Mouse (Mus musculus) MEL (cell line): ENCODE data around the gene Armc6. TPM values are rescaled to one million over a fixed set of nuclear protein-coding genes. Genes with fewer than 3 reads are reported as not detected.

Experiments
- DNase-seq: peaks from one replicate; pipeline ENCODE4 v3.0.0; 2011; ENCODE audit warnings: low read depth, low spot score
- H3K27ac ChIP-seq: 2 replicates; pipeline ENCODE4 v1.5.1; 2012; ENCODE audit warnings: low read depth, mild to moderate bottlenecking, control low read depth, low read length, moderate library complexity; ENCODE audit not compliant: control insufficient read depth
- H3K27me3 ChIP-seq, 2 experiments: fragments of 150-350 bp in 1 of 2; sonication (generic) in 1 of 2; 2 replicates each; pipeline ENCODE4 v1.6.1; 2012; ENCODE audit warnings: low read length in 2 of 2, mild to moderate bottlenecking in 2 of 2, improper control_type of control experiment in 1 of 2, moderate library complexity in 1 of 2; ENCODE audit not compliant: insufficient read depth in 2 of 2, control insufficient read depth in 1 of 2
- H3K36me3 ChIP-seq, 2 experiments: 2 replicates each; pipeline ENCODE4 v1.6.1; 2012 to 2014; ENCODE audit warnings: low read length in 2 of 2, improper control_type of control experiment in 1 of 2, inconsistent platforms in 1 of 2, mild to moderate bottlenecking in 1 of 2; ENCODE audit not compliant: insufficient read depth in 2 of 2, control insufficient read depth in 1 of 2
- H3K4me1 ChIP-seq, 2 experiments: fragments of 150-350 bp in 1 of 2; sonication (generic) in 1 of 2; 2 replicates each; pipeline ENCODE4 v1.6.1; 2012; ENCODE audit warnings: low read length in 2 of 2, improper control_type of control experiment in 1 of 2, mild to moderate bottlenecking in 1 of 2; ENCODE audit not compliant: insufficient read depth in 2 of 2, control insufficient read depth in 1 of 2
- H3K4me3 ChIP-seq, 2 experiments: fragments of 150-350 bp in 1 of 2; sonication (generic) in 1 of 2; 2 replicates each; pipeline ENCODE4 v1.5.1; 2012; ENCODE audit warnings: low read depth in 2 of 2, low read length in 2 of 2, mild to moderate bottlenecking in 2 of 2, moderate library complexity in 2 of 2, control low read depth in 1 of 2, improper control_type of control experiment in 1 of 2; ENCODE audit not compliant: control insufficient read depth in 1 of 2, insufficient read depth in 1 of 2
- H3K79me2 ChIP-seq: 2 replicates; pipeline ENCODE4 v1.6.1; 2012; ENCODE audit warnings: mild to moderate bottlenecking, low read length, moderate library complexity; ENCODE audit not compliant: control insufficient read depth, poor library complexity, insufficient read depth
- H3K9ac ChIP-seq: 2 replicates; pipeline ENCODE4 v1.6.1; 2012; ENCODE audit warnings: low read depth, mild to moderate bottlenecking, control low read depth, low read length, moderate library complexity; ENCODE audit not compliant: control insufficient read depth, poor library complexity, severe bottlenecking
- H3K9me3 ChIP-seq: fragments of 150-350 bp; sonication (generic); replicated peaks from 2 replicates; pipeline ENCODE4 v1.6.1; 2012; ENCODE audit warnings: mild to moderate bottlenecking, low read length, improper control_type of control experiment, moderate library complexity; ENCODE audit not compliant: insufficient read depth
- ELF1 ChIP-seq: IDR thresholded peaks from 2 replicates; pipeline ENCODE4 v1.6.1; 2014; ENCODE audit warnings: low read depth, mild to moderate bottlenecking, inconsistent platforms, low read length, improper control_type of control experiment, moderate library complexity
- EP300 ChIP-seq, 2 experiments: IDR thresholded peaks; 2 replicates each; pipeline ENCODE4 v1.6.1; 2011; ENCODE audit warnings: improper control_type of control experiment in 2 of 2, low read length in 2 of 2, low read depth in 1 of 2, mild to moderate bottlenecking in 1 of 2
- ETS1 ChIP-seq: IDR thresholded peaks from 2 replicates; pipeline ENCODE4 v1.6.1; 2012; ENCODE audit warnings: low read depth, mild to moderate bottlenecking, inconsistent platforms, low read length, improper control_type of control experiment, moderate library complexity
- GABPA ChIP-seq: IDR thresholded peaks from 2 replicates; pipeline ENCODE4 v1.6.1; 2012; ENCODE audit warnings: low read depth, mild to moderate bottlenecking, inconsistent platforms, low read length, improper control_type of control experiment, moderate library complexity
- GATA1 ChIP-seq: IDR thresholded peaks from 2 replicates; pipeline ENCODE4 v1.6.1; 2011; ENCODE audit warnings: low read depth, low read length, improper control_type of control experiment
- HCFC1 ChIP-seq: IDR thresholded peaks from 2 replicates; pipeline ENCODE4 v1.6.1; 2012; ENCODE audit warnings: low read depth, mild to moderate bottlenecking, inconsistent platforms, low read length, improper control_type of control experiment, moderate library complexity
- JUND ChIP-seq: IDR thresholded peaks from 2 replicates; pipeline ENCODE4 v1.6.1; 2011; ENCODE audit warnings: low read depth, mild to moderate bottlenecking, improper control_type of control experiment, low read length
- KAT2A ChIP-seq: conservative IDR thresholded peaks from 2 replicates; pipeline ENCODE4 v1.6.1; 2012; ENCODE audit warnings: low read depth, low read length, improper control_type of control experiment, inconsistent platforms
- MAX ChIP-seq: IDR thresholded peaks from 2 replicates; pipeline ENCODE4 v1.6.1; 2011; ENCODE audit warnings: low read length, improper control_type of control experiment
- MAZ ChIP-seq: IDR thresholded peaks from 2 replicates; pipeline ENCODE4 v1.6.1; 2012; ENCODE audit warnings: low read depth, mild to moderate bottlenecking, inconsistent platforms, low read length, improper control_type of control experiment
- MXI1 ChIP-seq: IDR thresholded peaks from 2 replicates; pipeline ENCODE4 v1.6.1; 2011; ENCODE audit warnings: mild to moderate bottlenecking, low read depth, low read length, improper control_type of control experiment
- MYC ChIP-seq: IDR thresholded peaks from 2 replicates; pipeline ENCODE4 v1.6.1; 2011; ENCODE audit warnings: low read depth, mild to moderate bottlenecking, low read length, improper control_type of control experiment, moderate library complexity
- RCOR1 ChIP-seq: IDR thresholded peaks from 2 replicates; pipeline ENCODE4 v1.6.1; 2012; ENCODE audit warnings: low read depth, mild to moderate bottlenecking, inconsistent platforms, low read length, improper control_type of control experiment
- SMC3 ChIP-seq: IDR thresholded peaks from 2 replicates; pipeline ENCODE4 v1.6.1; 2011; ENCODE audit warnings: low read depth, low read length, improper control_type of control experiment
- TAL1 ChIP-seq: IDR thresholded peaks from 2 replicates; pipeline ENCODE4 v1.6.1; 2012; ENCODE audit warnings: mild to moderate bottlenecking, inconsistent platforms, low read length, moderate library complexity, mixed read lengths
- TCF12 ChIP-seq: IDR thresholded peaks from 2 replicates; pipeline ENCODE4 v1.6.1; 2014; ENCODE audit warnings: low read depth, mild to moderate bottlenecking, inconsistent platforms, low read length, improper control_type of control experiment, moderate library complexity
- UBTF ChIP-seq: IDR thresholded peaks from 2 replicates; pipeline ENCODE4 v1.6.1; 2012; ENCODE audit warnings: low read depth, mild to moderate bottlenecking, inconsistent platforms, low read length, improper control_type of control experiment, moderate library complexity, borderline replicate concordance; ENCODE audit not compliant: insufficient read depth
- USF1 ChIP-seq: IDR thresholded peaks from 2 replicates; pipeline ENCODE4 v1.6.1; 2014; ENCODE audit warnings: low read depth, mild to moderate bottlenecking, inconsistent platforms, low read length, improper control_type of control experiment, moderate library complexity
- ZC3H11A ChIP-seq: IDR thresholded peaks from 2 replicates; pipeline ENCODE4 v1.6.1; 2012; ENCODE audit warnings: low read depth, mild to moderate bottlenecking, inconsistent platforms, low read length, improper control_type of control experiment
- ZKSCAN1 ChIP-seq: IDR thresholded peaks from 2 replicates; pipeline ENCODE4 v1.6.1; 2012; ENCODE audit warnings: low read depth, mild to moderate bottlenecking, inconsistent platforms, low read length, improper control_type of control experiment, moderate library complexity
- ZMIZ1 ChIP-seq: IDR thresholded peaks from 2 replicates; pipeline ENCODE4 v1.6.1; 2012; ENCODE audit warnings: low read depth, mild to moderate bottlenecking, inconsistent platforms, low read length, improper control_type of control experiment, moderate library complexity
- ZNF384 ChIP-seq: IDR thresholded peaks from 2 replicates; pipeline ENCODE4 v1.6.1; 2012; ENCODE audit warnings: low read depth, mild to moderate bottlenecking, inconsistent platforms, low read length, improper control_type of control experiment
- polyA plus RNA-seq, 2 experiments: library from polyadenylated mRNA; stranded (reverse) in 1 of 2; unstranded in 1 of 2; fragments of >175 nt in 1 of 2; fragments of >200 nt in 1 of 2; gene quantifications; 2 replicates each; pipeline versions ENCODE4 v1.2.1 to v1.2.4; 2012; ENCODE audit warnings: low replicate concordance in 2 of 2, low read depth in 1 of 2; ENCODE audit not compliant: insufficient read length in 2 of 2, insufficient read depth in 1 of 2, missing spikeins in 1 of 2
- total RNA-seq: library from RNA; depleted of rRNA; stranded (reverse); fragments of 300-350 nt; gene quantifications from 2 replicates; pipeline ENCODE4 v1.2.3, GENCODE M21; 2012

The Armc6 gene
- total and polyA plus RNA-seq, 3 experiments: 39.5 to 63.9 TPM; not detected in 1

DNA sequence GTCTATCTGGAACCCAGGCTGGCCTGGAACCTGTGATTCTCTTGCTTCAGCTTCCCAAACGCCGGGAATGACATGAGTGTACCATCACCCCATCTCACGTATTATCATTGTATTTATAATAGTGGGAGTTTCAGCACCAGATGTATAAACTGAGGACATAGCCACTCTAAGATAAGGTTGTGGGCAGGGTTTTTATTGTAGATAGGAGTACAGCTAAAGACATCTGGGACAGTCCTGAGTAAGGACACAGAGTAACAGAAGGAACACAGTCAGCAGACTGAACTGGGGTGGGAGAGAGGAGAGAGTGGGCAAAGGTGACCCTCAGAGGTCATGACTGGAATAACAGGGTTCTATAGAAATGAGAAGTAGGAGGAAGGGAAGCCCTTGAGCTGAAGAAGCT is 33.4 kb upstream of the Armc6 start (continued):
- no peak for TF ChIP-seq ELF1
- TF ChIP-seq, all 39 proteins: peak for 5

DNA sequence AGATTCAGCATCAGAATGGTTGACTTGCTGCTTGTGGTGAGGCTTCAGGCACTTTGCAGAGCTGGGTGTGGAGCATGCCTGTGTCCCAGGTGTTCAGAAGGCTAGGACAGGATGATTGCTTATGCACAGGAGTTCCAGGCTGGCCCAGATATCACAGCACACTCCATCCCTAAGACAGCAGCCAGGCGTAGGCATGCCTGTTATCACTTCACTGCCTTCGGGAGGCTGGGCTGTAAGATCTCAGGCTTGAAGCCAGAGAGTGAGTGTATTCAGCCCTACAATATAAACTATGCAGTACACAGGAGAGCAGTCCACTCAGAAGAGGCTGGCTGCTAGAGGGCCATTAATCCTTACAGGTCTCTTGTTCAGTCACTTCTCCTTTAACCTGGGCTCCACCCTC is 24.8 kb upstream of the Armc6 start:
- TF ChIP-seq TCF12 (no peak), SMC3 (no peak)
- no peak overlapping the region for H3K27ac ChIP-seq

DNA sequence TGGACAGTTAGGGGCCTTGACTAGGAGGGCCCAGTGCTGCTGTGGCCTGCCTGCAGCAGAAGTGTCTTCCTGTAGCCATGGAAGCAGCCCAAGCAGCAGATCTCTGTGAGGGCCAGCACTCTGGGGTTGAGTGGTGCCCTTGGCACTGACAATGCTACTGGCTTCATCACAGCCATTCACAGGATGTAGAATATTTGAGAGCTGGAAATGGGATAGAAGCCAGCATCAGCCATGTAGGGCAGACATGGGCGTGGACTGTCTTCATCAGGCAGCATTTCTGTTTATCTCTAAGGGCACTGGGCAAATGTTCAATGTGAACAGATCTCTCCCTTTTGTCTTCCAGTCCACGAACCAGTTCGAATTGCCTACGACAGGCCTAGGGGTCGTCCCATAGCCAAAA is 24.3 kb upstream of the Armc6 start:
- no peak for DNase-seq
- peaks cover 0 to 15% of the 10 kb centered on the region in 2 experiments; a peak in 2 of 4 replicates for H3K36me3 ChIP-seq
- H3K4me3 ChIP-seq: no peak overlapping the region
- no peak for TF ChIP-seq HCFC1
- TF ChIP-seq USF1: no peak
- no peak for TF ChIP-seq ZKSCAN1
- TF ChIP-seq TCF12: no peak
- no peak for TF ChIP-seq GATA1
- TF ChIP-seq MAZ: no peak
- TF ChIP-seq ZC3H11A: no peak
- no peak for TF ChIP-seq MXI1
- TF ChIP-seq, all 39 proteins: peak for 0
- no peak overlapping the region for H3K9ac ChIP-seq
- H3K9me3 ChIP-seq: no peaks in the 10 kb centered on the region
- no peaks in the 10 kb centered on the region for H3K27me3 ChIP-seq
- no peak overlapping the region for H3K27ac ChIP-seq
- H3K4me1 ChIP-seq: no peaks in the 10 kb centered on the region; a peak in 1 of 4 replicates
- H3K79me2 ChIP-seq: no peaks in the 10 kb centered on the region

More for the DNA sequence above, 24.8 kb upstream of the Armc6 start:
- peaks cover 0 to 14% of the 10 kb centered on the region in 2 experiments; a peak in 2 of 4 replicates for H3K36me3 ChIP-seq
- H3K4me3 ChIP-seq: no peak overlapping the region
- DNase-seq: no peak
- no peak overlapping the region for H3K9ac ChIP-seq
- H3K27me3 ChIP-seq: no peaks in the 10 kb centered on the region
- H3K4me1 ChIP-seq: no peaks in the 10 kb centered on the region; a peak in 1 of 4 replicates
- H3K79me2 ChIP-seq: no peaks in the 10 kb centered on the region
- no peaks in the 10 kb centered on the region for H3K9me3 ChIP-seq

DNA sequence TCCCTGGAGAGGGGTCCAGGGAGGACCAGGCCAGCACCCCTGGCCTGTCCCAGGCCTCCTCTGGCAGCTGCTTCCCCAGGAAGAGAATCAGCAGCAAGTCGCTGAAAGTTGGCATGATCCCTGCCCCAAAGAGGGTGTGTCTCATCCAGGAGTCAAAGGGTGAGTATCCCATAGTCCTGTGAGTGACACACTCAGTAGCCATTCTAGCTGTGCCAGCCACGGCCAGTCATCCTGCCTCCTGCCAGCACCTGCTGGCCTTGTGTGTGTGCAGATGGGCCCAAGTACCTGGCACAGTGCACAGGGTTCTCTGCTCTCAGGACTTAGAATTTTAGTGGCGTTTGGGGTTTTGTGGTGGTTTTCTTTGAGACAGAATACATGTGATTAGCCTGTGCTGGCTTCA is 23.2 kb upstream of the Armc6 start:
- H3K27ac ChIP-seq: no peak overlapping the region
- DNase-seq: no peak
- peaks cover 0 to 19% of the 10 kb centered on the region in 2 experiments; a peak in 2 of 4 replicates for H3K36me3 ChIP-seq
- H3K4me3 ChIP-seq: no peak overlapping the region
- no peak overlapping the region for H3K9ac ChIP-seq
- H3K4me1 ChIP-seq: no peaks in the 10 kb centered on the region; a peak in 1 of 4 replicates
- no peaks in the 10 kb centered on the region for H3K27me3 ChIP-seq
- no peak for TF ChIP-seq UBTF
- no peak for TF ChIP-seq ZMIZ1
- TF ChIP-seq MAX: no peak
- no peak for TF ChIP-seq ZNF384
- no peak for TF ChIP-seq RCOR1
- no peak for TF ChIP-seq TCF12
- no peak for TF ChIP-seq ZKSCAN1
- no peak for TF ChIP-seq MAZ
- no peak for TF ChIP-seq HCFC1
- TF ChIP-seq KAT2A: no peak
- no peak for TF ChIP-seq GATA1
- no peak for TF ChIP-seq MYC
- TF ChIP-seq JUND: no peak
- no peak for TF ChIP-seq ELF1
- TF ChIP-seq TAL1: no peak
- TF ChIP-seq ETS1: no peak
- no peak for TF ChIP-seq GABPA
- no peak for TF ChIP-seq EP300 (IDR thresholded peaks at IDR 0.05; ENCODE audit: low read depth in 1 of 2, low read length in 2 of 2)
- H3K79me2 ChIP-seq: no peaks in the 10 kb centered on the region
- H3K9me3 ChIP-seq: no peaks in the 10 kb centered on the region
